Mouse (Mus musculus): Measurements from ENCODE around the gene 1810062G17Rik. TPM values are rescaled to one million over a fixed set of nuclear protein-coding genes. Genes with fewer than 3 reads are reported as not detected.

The 1810062G17Rik gene
- polyA plus RNA-seq, 1 experiment from 2014 or later = 0.45 TPM

DNA sequence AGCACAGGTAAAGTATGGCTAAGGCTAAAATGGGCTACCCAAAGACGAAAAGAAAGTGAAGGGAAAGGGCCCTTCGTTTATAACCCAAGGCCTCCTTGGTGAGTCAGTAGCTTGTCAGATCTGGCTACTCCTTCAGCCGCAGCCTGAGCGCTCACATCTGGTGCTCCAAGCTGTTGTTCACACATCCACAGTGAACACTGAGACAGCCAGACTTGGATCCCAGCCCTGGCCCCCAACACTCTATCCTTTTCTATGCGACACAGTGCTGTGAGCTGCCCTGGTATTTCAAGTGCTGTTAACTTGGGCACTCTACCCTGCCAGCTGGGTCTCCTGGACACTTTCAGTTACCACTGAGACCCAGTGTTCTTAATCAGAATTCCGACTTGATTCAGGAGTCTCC lies 54.6 kb downstream of the 1810062G17Rik start:
- ATAC-seq (ENCODE audit: low FRiP score) (no peak), DNase-seq (ENCODE audit: low spot score) (no peak)
- no peak overlapping the region for H3K27ac ChIP-seq (ENCODE audit: low read depth, low read length)
- no peaks in the 10 kb centered on the region for H3K36me3 ChIP-seq (ENCODE audit: control insufficient read depth, insufficient read depth, low read length)
- no peaks in the 10 kb centered on the region; the same call in 1 of the 2 replicates for H3K27me3 ChIP-seq (ENCODE audit: control insufficient read depth, insufficient read depth, low read length)
- H3K4me1 ChIP-seq (replicated peaks; ENCODE audit: control insufficient read depth, insufficient read depth, low read length) = peaks cover 2% of the 10 kb centered on the region; the same call in 1 of the 2 replicates
- no peaks in the 10 kb centered on the region for H3K9me3 ChIP-seq (ENCODE audit: control insufficient read depth, low read length)
- H3K4me3 ChIP-seq (ENCODE audit: low read depth, low read length) = no peak overlapping the region
- 91% methylated on average over 6 of the region's 6 CpGs for WGBS
- H3K4me2 ChIP-seq (replicated peaks; ENCODE audit: low read depth, low read length) = no peak overlapping the region
- H3K9ac ChIP-seq (ENCODE audit: low read depth, low read length) = no peak overlapping the region

DNA sequence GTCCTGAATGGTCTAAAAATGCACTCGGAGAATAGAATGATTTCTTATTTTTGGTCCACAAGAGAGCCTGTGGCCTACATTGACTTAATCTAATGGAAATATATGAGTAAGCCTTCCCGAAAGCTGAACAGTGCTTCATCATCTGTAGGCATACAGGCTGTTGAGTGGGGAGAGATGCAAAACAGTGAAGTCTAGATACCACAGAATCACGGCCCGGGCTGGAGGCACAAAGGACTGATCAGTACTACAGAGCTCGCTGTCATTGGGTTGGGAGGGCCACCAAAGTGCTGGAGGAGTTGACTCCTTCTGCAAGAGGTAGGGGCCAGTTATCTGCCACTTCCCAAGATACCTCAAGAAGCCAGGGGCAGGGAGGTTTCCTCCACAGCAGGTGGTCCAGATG lies 55.0 kb downstream of the 1810062G17Rik start:
- 74% methylated on average over 5 of the region's 5 CpGs for WGBS
- Histone ChIP-seq H3K27me3 (ENCODE audit: control insufficient read depth, insufficient read depth, low read length) (no peaks in the 10 kb centered on the region; the same call in 1 of the 2 replicates), H3K36me3 (ENCODE audit: control insufficient read depth, insufficient read depth, low read length) (no peaks in the 10 kb centered on the region), H3K4me1 (replicated peaks; ENCODE audit: control insufficient read depth, insufficient read depth, low read length) (peaks cover 2% of the 10 kb centered on the region; the same call in 1 of the 2 replicates), H3K4me3 (ENCODE audit: low read depth, low read length) (no peak overlapping the region), H3K4me2 (replicated peaks; ENCODE audit: low read depth, low read length) (no peak overlapping the region), H3K9ac (ENCODE audit: low read depth, low read length) (no peak overlapping the region), H3K9me3 (ENCODE audit: control insufficient read depth, low read length) (no peaks in the 10 kb centered on the region), H3K27ac (ENCODE audit: low read depth, low read length) (no peak overlapping the region)
- ATAC-seq (ENCODE audit: low FRiP score) (no peak), DNase-seq (ENCODE audit: low spot score) (no peak)

GRCm38 (mm10) chr3:36531242-36531641 lies 55.5 kb downstream of the 1810062G17Rik start:
- Histone ChIP-seq H3K27ac (ENCODE audit: low read depth, low read length) (no peak overlapping the region), H3K4me1 (replicated peaks; ENCODE audit: control insufficient read depth, insufficient read depth, low read length) (peaks cover 2% of the 10 kb centered on the region; the same call in 1 of the 2 replicates), H3K27me3 (ENCODE audit: control insufficient read depth, insufficient read depth, low read length) (no peaks in the 10 kb centered on the region; the same call in 1 of the 2 replicates), H3K4me3 (ENCODE audit: low read depth, low read length) (no peak overlapping the region), H3K4me2 (replicated peaks; ENCODE audit: low read depth, low read length) (no peak overlapping the region), H3K9ac (ENCODE audit: low read depth, low read length) (no peak overlapping the region), H3K36me3 (ENCODE audit: control insufficient read depth, insufficient read depth, low read length) (no peaks in the 10 kb centered on the region), H3K9me3 (ENCODE audit: control insufficient read depth, low read length) (no peaks in the 10 kb centered on the region)
- ATAC-seq (ENCODE audit: low FRiP score) (no peak), DNase-seq (ENCODE audit: low spot score) (no peak)
- WGBS = 39% methylated on average over 2 of the region's 2 CpGs

Other genes starting within 250 kb of the 1810062G17Rik start
- 103 and 121 TPM in 2 replicates for gene Anxa5, start within 50 bp of the 1810062G17Rik start, polyA plus RNA-seq (2014; fragmentation: Nextera tagmentation; extraction: Ambion mirVana)
- gene Gm11549, start 45.9 kb downstream of the 1810062G17Rik start, polyA plus RNA-seq (2014; fragmentation: Nextera tagmentation; extraction: Ambion mirVana) = 0.34 and 0.70 TPM in 2 replicates
- gene Exosc9, start 76.7 kb downstream of the 1810062G17Rik start, polyA plus RNA-seq (2014; fragmentation: Nextera tagmentation; extraction: Ambion mirVana) = 104 and 108 TPM in 2 replicates
- gene Ccna2, start 96.2 kb downstream of the 1810062G17Rik start, polyA plus RNA-seq (2014; fragmentation: Nextera tagmentation; extraction: Ambion mirVana) = 242 and 261 TPM in 2 replicates
- gene Bbs7, start 137.5 kb downstream of the 1810062G17Rik start, polyA plus RNA-seq (2014; fragmentation: Nextera tagmentation; extraction: Ambion mirVana) = 20.2 and 23.1 TPM in 2 replicates
- 4.3 and 5.2 TPM in 2 replicates for gene Trpc3, start 214.2 kb downstream of the 1810062G17Rik start, polyA plus RNA-seq (2014; fragmentation: Nextera tagmentation; extraction: Ambion mirVana)